Mouse (Mus musculus) MEL (cell line): ENCODE measurements around the gene Fam172a. TPM values are rescaled to one million over a fixed set of nuclear protein-coding genes. Genes with fewer than 3 reads are reported as not detected.

Experiments used
- DNase-seq: peaks from one replicate; pipeline ENCODE4 v3.0.0; 2011; ENCODE audit warnings: low read depth, low spot score
- H3K27ac ChIP-seq: 2 replicates; pipeline ENCODE4 v1.5.1; 2012; ENCODE audit warnings: low read depth, mild to moderate bottlenecking, control low read depth, low read length, moderate library complexity; ENCODE audit not compliant: control insufficient read depth
- H3K27me3 ChIP-seq, 2 experiments: fragments of 150-350 bp in 1 of 2; sonication (generic) in 1 of 2; 2 replicates each; pipeline ENCODE4 v1.6.1; 2012; ENCODE audit warnings: low read length in 2 of 2, mild to moderate bottlenecking in 2 of 2, improper control_type of control experiment in 1 of 2, moderate library complexity in 1 of 2; ENCODE audit not compliant: insufficient read depth in 2 of 2, control insufficient read depth in 1 of 2
- H3K36me3 ChIP-seq, 2 experiments: 2 replicates each; pipeline ENCODE4 v1.6.1; 2012 to 2014; ENCODE audit warnings: low read length in 2 of 2, improper control_type of control experiment in 1 of 2, inconsistent platforms in 1 of 2, mild to moderate bottlenecking in 1 of 2; ENCODE audit not compliant: insufficient read depth in 2 of 2, control insufficient read depth in 1 of 2
- H3K4me1 ChIP-seq, 2 experiments: fragments of 150-350 bp in 1 of 2; sonication (generic) in 1 of 2; 2 replicates each; pipeline ENCODE4 v1.6.1; 2012; ENCODE audit warnings: low read length in 2 of 2, improper control_type of control experiment in 1 of 2, mild to moderate bottlenecking in 1 of 2; ENCODE audit not compliant: insufficient read depth in 2 of 2, control insufficient read depth in 1 of 2
- H3K4me3 ChIP-seq, 2 experiments: fragments of 150-350 bp in 1 of 2; sonication (generic) in 1 of 2; 2 replicates each; pipeline ENCODE4 v1.5.1; 2012; ENCODE audit warnings: low read depth in 2 of 2, low read length in 2 of 2, mild to moderate bottlenecking in 2 of 2, moderate library complexity in 2 of 2, control low read depth in 1 of 2, improper control_type of control experiment in 1 of 2; ENCODE audit not compliant: control insufficient read depth in 1 of 2, insufficient read depth in 1 of 2
- H3K79me2 ChIP-seq: 2 replicates; pipeline ENCODE4 v1.6.1; 2012; ENCODE audit warnings: mild to moderate bottlenecking, low read length, moderate library complexity; ENCODE audit not compliant: control insufficient read depth, poor library complexity, insufficient read depth
- H3K9ac ChIP-seq: 2 replicates; pipeline ENCODE4 v1.6.1; 2012; ENCODE audit warnings: low read depth, mild to moderate bottlenecking, control low read depth, low read length, moderate library complexity; ENCODE audit not compliant: control insufficient read depth, poor library complexity, severe bottlenecking
- H3K9me3 ChIP-seq: fragments of 150-350 bp; sonication (generic); replicated peaks from 2 replicates; pipeline ENCODE4 v1.6.1; 2012; ENCODE audit warnings: mild to moderate bottlenecking, low read length, improper control_type of control experiment, moderate library complexity; ENCODE audit not compliant: insufficient read depth
- CHD2 ChIP-seq: IDR thresholded peaks from 2 replicates; pipeline ENCODE4 v1.6.1; 2011; ENCODE audit warnings: low read length, improper control_type of control experiment
- E2F4 ChIP-seq: IDR thresholded peaks from 2 replicates; pipeline ENCODE4 v1.6.1; 2011; ENCODE audit warnings: low read depth, low read length, improper control_type of control experiment, borderline replicate concordance
- ETS1 ChIP-seq: IDR thresholded peaks from 2 replicates; pipeline ENCODE4 v1.6.1; 2012; ENCODE audit warnings: low read depth, mild to moderate bottlenecking, inconsistent platforms, low read length, improper control_type of control experiment, moderate library complexity
- GATA1 ChIP-seq: IDR thresholded peaks from 2 replicates; pipeline ENCODE4 v1.6.1; 2011; ENCODE audit warnings: low read depth, low read length, improper control_type of control experiment
- JUND ChIP-seq: IDR thresholded peaks from 2 replicates; pipeline ENCODE4 v1.6.1; 2011; ENCODE audit warnings: low read depth, mild to moderate bottlenecking, improper control_type of control experiment, low read length
- MAZ ChIP-seq: IDR thresholded peaks from 2 replicates; pipeline ENCODE4 v1.6.1; 2012; ENCODE audit warnings: low read depth, mild to moderate bottlenecking, inconsistent platforms, low read length, improper control_type of control experiment
- MEF2A ChIP-seq: IDR thresholded peaks from 2 replicates; pipeline ENCODE4 v1.6.1; 2014; ENCODE audit warnings: low read depth, mild to moderate bottlenecking, inconsistent platforms, low read length, improper control_type of control experiment; ENCODE audit not compliant: poor library complexity, insufficient replicate concordance, severe bottlenecking; ENCODE audit errors: extremely low read depth
- MXI1 ChIP-seq: IDR thresholded peaks from 2 replicates; pipeline ENCODE4 v1.6.1; 2011; ENCODE audit warnings: mild to moderate bottlenecking, low read depth, low read length, improper control_type of control experiment
- MYC ChIP-seq: IDR thresholded peaks from 2 replicates; pipeline ENCODE4 v1.6.1; 2011; ENCODE audit warnings: low read depth, mild to moderate bottlenecking, low read length, improper control_type of control experiment, moderate library complexity
- POLR2A ChIP-seq, 2 experiments: IDR thresholded peaks; 2 replicates each; pipeline ENCODE4 v1.6.1; 2011 to 2012; ENCODE audit warnings: low read length in 2 of 2, mild to moderate bottlenecking in 2 of 2, control low read depth in 1 of 2, improper control_type of control experiment in 1 of 2, low read depth in 1 of 2, moderate library complexity in 1 of 2; ENCODE audit not compliant: control insufficient read depth in 1 of 2, insufficient read depth in 1 of 2, poor library complexity in 1 of 2
- POLR2AphosphoS2 ChIP-seq: IDR thresholded peaks from 2 replicates; pipeline ENCODE4 v1.6.1; 2011; ENCODE audit warnings: low read length, improper control_type of control experiment
- RCOR1 ChIP-seq: IDR thresholded peaks from 2 replicates; pipeline ENCODE4 v1.6.1; 2012; ENCODE audit warnings: low read depth, mild to moderate bottlenecking, inconsistent platforms, low read length, improper control_type of control experiment
- SIN3A ChIP-seq: IDR thresholded peaks from 2 replicates; pipeline ENCODE4 v1.6.1; 2012; ENCODE audit warnings: low read length, improper control_type of control experiment, inconsistent platforms
- USF2 ChIP-seq, 2 experiments: IDR thresholded peaks; 2 replicates each; pipeline ENCODE4 v1.6.1; 2011 to 2012; ENCODE audit warnings: improper control_type of control experiment in 2 of 2, low read length in 2 of 2, borderline replicate concordance in 1 of 2, inconsistent platforms in 1 of 2, low read depth in 1 of 2, mild to moderate bottlenecking in 1 of 2; ENCODE audit not compliant: insufficient read depth in 1 of 2
- ZKSCAN1 ChIP-seq: IDR thresholded peaks from 2 replicates; pipeline ENCODE4 v1.6.1; 2012; ENCODE audit warnings: low read depth, mild to moderate bottlenecking, inconsistent platforms, low read length, improper control_type of control experiment, moderate library complexity
- ZMIZ1 ChIP-seq: IDR thresholded peaks from 2 replicates; pipeline ENCODE4 v1.6.1; 2012; ENCODE audit warnings: low read depth, mild to moderate bottlenecking, inconsistent platforms, low read length, improper control_type of control experiment, moderate library complexity
- ZNF384 ChIP-seq: IDR thresholded peaks from 2 replicates; pipeline ENCODE4 v1.6.1; 2012; ENCODE audit warnings: low read depth, mild to moderate bottlenecking, inconsistent platforms, low read length, improper control_type of control experiment
- polyA plus RNA-seq, 2 experiments: library from polyadenylated mRNA; stranded (reverse) in 1 of 2; unstranded in 1 of 2; fragments of >175 nt in 1 of 2; fragments of >200 nt in 1 of 2; gene quantifications; 2 replicates each; pipeline versions ENCODE4 v1.2.1 to v1.2.4; 2012; ENCODE audit warnings: low replicate concordance in 2 of 2, low read depth in 1 of 2; ENCODE audit not compliant: insufficient read length in 2 of 2, insufficient read depth in 1 of 2, missing spikeins in 1 of 2
- total RNA-seq: library from RNA; depleted of rRNA; stranded (reverse); fragments of 300-350 nt; gene quantifications from 2 replicates; pipeline ENCODE4 v1.2.3, GENCODE M21; 2012

Gene Fam172a
- total and polyA plus RNA-seq, 3 experiments = 13.4 to 358 (median 19.6) TPM

DNA sequence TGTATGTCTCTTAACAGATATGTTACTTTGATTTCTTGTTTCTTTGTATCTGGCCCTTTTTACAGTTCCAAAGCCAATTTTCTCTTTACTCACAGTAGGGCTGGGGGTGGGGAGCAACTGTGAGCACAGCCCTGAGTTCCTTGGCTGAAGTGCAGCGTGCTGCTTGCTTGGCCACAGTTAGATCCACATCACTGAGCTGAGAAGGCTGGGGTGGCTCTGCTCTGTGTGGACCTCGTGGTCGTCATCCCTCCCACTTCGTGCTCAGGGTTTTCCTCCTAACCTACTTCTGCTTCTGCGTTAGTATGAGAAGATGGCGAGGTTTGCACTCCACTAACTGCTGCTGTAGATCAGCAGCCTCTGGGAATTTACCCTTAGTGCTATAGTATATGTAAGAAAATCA, 341.4 kb downstream of the Fam172a start:
- H3K79me2 ChIP-seq = no peaks in the 10 kb centered on the region
- no peaks in the 10 kb centered on the region for H3K4me1 ChIP-seq
- H3K9me3 ChIP-seq = no peaks in the 10 kb centered on the region
- no peak overlapping the region for H3K27ac ChIP-seq
- H3K36me3 ChIP-seq = no peaks in the 10 kb centered on the region
- DNase-seq = no peak
- no peak overlapping the region for H3K4me3 ChIP-seq
- no peaks in the 10 kb centered on the region for H3K27me3 ChIP-seq
- H3K9ac ChIP-seq = no peak overlapping the region
- no peak for TF ChIP-seq MAZ
- TF ChIP-seq USF2 (IDR thresholded peaks at IDR 0.05; ENCODE audit: borderline replicate concordance in 1 of 2, insufficient read depth in 1 of 2, low read depth in 1 of 2, low read length in 2 of 2) = no peak
- TF ChIP-seq, all 39 proteins: peak for 0

DNA sequence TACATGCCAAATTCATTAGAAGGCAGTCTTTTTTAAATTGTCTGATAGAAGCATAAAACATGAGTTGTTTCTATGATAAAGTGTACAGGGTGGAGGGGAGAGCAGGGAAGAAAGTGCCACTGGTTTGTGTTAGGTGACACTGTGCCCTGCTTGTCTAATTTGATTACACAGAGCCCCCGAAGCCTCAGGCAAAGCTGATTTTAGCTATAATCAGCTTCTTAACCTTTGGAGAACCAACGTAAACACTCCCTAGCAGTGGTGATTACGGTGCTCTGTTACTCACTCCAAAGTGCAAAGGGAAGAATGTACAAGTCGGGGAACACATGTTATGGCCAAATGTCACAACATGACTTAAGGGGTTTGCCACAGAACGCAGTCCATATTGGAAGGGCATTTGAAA, 343.3 kb downstream of the Fam172a start:
- H3K27me3 ChIP-seq = no peaks in the 10 kb centered on the region
- no peaks in the 10 kb centered on the region for H3K9me3 ChIP-seq
- no peaks in the 10 kb centered on the region for H3K36me3 ChIP-seq
- no peaks in the 10 kb centered on the region for H3K79me2 ChIP-seq
- H3K4me1 ChIP-seq = no peaks in the 10 kb centered on the region
- H3K4me3 ChIP-seq = no peak overlapping the region
- DNase-seq = no peak
- TF ChIP-seq MEF2A (no peak), ETS1 (no peak), ZMIZ1 (no peak), SIN3A (no peak), POLR2A (IDR thresholded peaks at IDR 0.05; ENCODE audit: control insufficient read depth in 1 of 2, insufficient read depth in 1 of 2, low read depth in 1 of 2, low read length in 2 of 2, poor library complexity in 1 of 2) (no peak), POLR2AphosphoS2 (no peak), E2F4 (no peak), ZNF384 (no peak), MXI1 (no peak), JUND (no peak), ZKSCAN1 (no peak), CHD2 (no peak), RCOR1 (no peak), GATA1 (no peak), MYC (no peak)
- no peak overlapping the region for H3K9ac ChIP-seq
- no peak overlapping the region for H3K27ac ChIP-seq
